Mouse (Mus musculus) heart, postnatal 0 days (tissue): ENCODE data around the gene Ell. TPM values are rescaled to one million over a fixed set of nuclear protein-coding genes. Genes with fewer than 3 reads are reported as not detected.

Source experiments
- ATAC-seq: fragments of 200-750 bp; cut with Nextera tagmentation; 2 replicates; pipeline ENCODE4 v1.8.0; 2017; ENCODE audit warnings: low read depth, moderate number of reproducible peaks, moderate library complexity; ENCODE audit not compliant: insufficient read depth
- DNase-seq: peaks from one replicate; pipeline ENCODE4 v3.0.0-alpha.2; 2016; ENCODE audit warnings: low spot score
- H3K27ac ChIP-seq: fragments of 300-500 bp; sonication (generic); 2 replicates; pipeline ENCODE4 v1.5.1; 2014; ENCODE audit warnings: low read depth, mild to moderate bottlenecking
- H3K27me3 ChIP-seq: fragments of 300-500 bp; sonication (generic); 2 replicates; pipeline ENCODE4 v1.6.1; 2014; ENCODE audit warnings: low read length, mixed read lengths; ENCODE audit not compliant: control insufficient read depth, insufficient read depth
- H3K36me3 ChIP-seq: fragments of 300-500 bp; sonication (generic); replicated peaks from 2 replicates; pipeline ENCODE4 v1.6.1; 2014; ENCODE audit warnings: low read length, mixed read lengths; ENCODE audit not compliant: control insufficient read depth, insufficient read depth
- H3K4me1 ChIP-seq: fragments of 300-500 bp; sonication (generic); 2 replicates; pipeline ENCODE4 v1.6.1; 2014; ENCODE audit warnings: antibody characterized with exemption; ENCODE audit not compliant: control insufficient read depth, insufficient read depth
- H3K4me2 ChIP-seq: fragments of 300-500 bp; sonication (generic); 2 replicates; pipeline ENCODE4 v1.6.1; 2014; ENCODE audit warnings: low read depth, mild to moderate bottlenecking, low read length, moderate library complexity
- H3K4me3 ChIP-seq: fragments of 300-500 bp; sonication (generic); 2 replicates; pipeline ENCODE4 v1.5.1; 2014; ENCODE audit warnings: low read depth, low read length
- H3K9ac ChIP-seq: fragments of 300-500 bp; sonication (generic); replicated peaks from 2 replicates; pipeline ENCODE4 v1.6.1; 2014; ENCODE audit warnings: low read depth, low read length, mixed read lengths
- H3K9me3 ChIP-seq: fragments of 300-500 bp; sonication (generic); replicated peaks from 2 replicates; pipeline ENCODE4 v1.6.1; 2016; ENCODE audit warnings: low read length; ENCODE audit not compliant: control insufficient read depth
- CTCF ChIP-seq: IDR thresholded peaks from 2 replicates; pipeline ENCODE4 v1.5.1; 2016; ENCODE audit warnings: antibody characterized with exemption, control low read depth, low read depth
- EP300 ChIP-seq: IDR thresholded peaks from 2 replicates; pipeline ENCODE4 v1.6.1; 2016; ENCODE audit warnings: antibody characterized with exemption, low read depth
- WGBS: fragments of 180-500 bp; shearing (Covaris S2); extraction: QIAGEN DNeasy Blood & Tissue Kit; methylation state at CpG from one replicate; pipeline ENCODE4 v1.1.7; 2014; 5-methylcytosine and 5-hydroxymethylcytosine counted together
- polyA plus RNA-seq: library from polyadenylated mRNA; unstranded; fragments of >200 nt; fragmentation: Nextera tagmentation; extraction: Ambion mirVana; gene quantifications from 2 replicates; pipeline ENCODE4 v1.2.1, GENCODE M21; 2015
- total RNA-seq: library from RNA; depleted of rRNA; stranded (reverse); fragments of >200 nt; gene quantifications from 2 replicates; pipeline ENCODE4 v1.2.3, GENCODE M21; 2014; ENCODE audit warnings: low replicate concordance

The Ell gene
- total and polyA plus RNA-seq, 2 experiments from 2014 or later: 7.3 to 9.1 TPM

GRCm38 (mm10) chr8:70504851-70505250, 34.4 kb upstream of the Ell start:
- DNase-seq (peak; percentile 43), ATAC-seq (no peak)
- 79% methylated on average over 3 of the region's 3 CpGs for WGBS
- H3K4me1 ChIP-seq: peaks cover 30% of the 10 kb centered on the region
- no peaks in the 10 kb centered on the region for H3K9me3 ChIP-seq
- H3K4me2 ChIP-seq: no peak overlapping the region
- peaks cover 32% of the 10 kb centered on the region for H3K27me3 ChIP-seq
- TF ChIP-seq CTCF (peak; percentile 85), EP300 (no peak)
- peaks cover 17% of the 10 kb centered on the region for H3K36me3 ChIP-seq
- H3K9ac ChIP-seq: no peak overlapping the region
- H3K27ac ChIP-seq: no peak overlapping the region
- no peak overlapping the region for H3K4me3 ChIP-seq

DNA sequence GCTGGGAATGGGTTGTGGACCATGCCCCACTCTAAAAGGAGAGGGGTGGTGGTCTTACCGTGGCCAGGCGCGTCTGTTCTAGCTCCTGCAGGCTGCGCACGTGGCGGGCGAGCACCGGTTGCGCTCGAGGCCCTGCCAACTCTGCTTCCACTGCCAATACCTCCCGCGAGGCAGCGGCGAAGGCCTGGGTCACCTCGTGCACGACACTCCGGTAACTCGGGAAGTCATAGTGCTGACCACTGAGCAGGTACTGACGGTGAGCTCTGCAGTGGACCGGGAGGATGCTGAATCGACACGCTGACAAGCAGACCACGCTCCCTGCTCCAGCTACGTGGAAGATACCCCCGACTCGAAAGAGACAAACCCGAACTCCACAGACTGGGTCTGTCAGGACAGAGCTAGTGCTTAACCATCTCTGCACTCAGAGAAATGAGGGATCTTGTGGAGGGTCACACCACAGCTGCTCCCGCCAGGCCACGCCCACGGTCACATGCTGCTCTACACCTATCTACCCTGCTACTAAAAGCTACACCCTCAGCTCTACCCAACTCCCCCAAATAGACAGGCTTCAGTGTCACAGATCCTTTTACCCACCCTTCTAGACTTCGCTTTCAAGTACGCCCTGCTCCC, 33.4 kb upstream of the Ell start:
- Histone ChIP-seq H3K27me3 (peaks cover 22% of the 10 kb centered on the region), H3K4me2 (peak overlapping the region; percentile 76), H3K9me3 (no peaks in the 10 kb centered on the region), H3K4me3 (peak overlapping the region; percentile 87), H3K9ac (peak overlapping the region; percentile 81), H3K4me1 (peaks cover 30% of the 10 kb centered on the region), H3K36me3 (peaks cover 17% of the 10 kb centered on the region), H3K27ac (peak overlapping the region; percentile 89; the same call in 1 of the 2 replicates)
- WGBS: 37% methylated on average over 32 of the region's 32 CpGs
- TF ChIP-seq EP300 (no peak), CTCF (no peak)
- peak; percentile 1; the same call in 1 of the 2 replicates for ATAC-seq
- DNase-seq: no peak

GRCm38 (mm10) chr8:70506328-70507026, 32.8 kb upstream of the Ell start, which contains the start of gene Rex1bd:
Rex1bd (minus strand) TSS chr8:70506752.
- H3K4me1 ChIP-seq: peaks cover 34% of the 10 kb centered on the region
- ATAC-seq: peak; percentile 84
- peak; percentile 43; the same call in 1 of the 2 replicates for TF ChIP-seq EP300
- TF ChIP-seq CTCF: peak; percentile 83

DNA sequence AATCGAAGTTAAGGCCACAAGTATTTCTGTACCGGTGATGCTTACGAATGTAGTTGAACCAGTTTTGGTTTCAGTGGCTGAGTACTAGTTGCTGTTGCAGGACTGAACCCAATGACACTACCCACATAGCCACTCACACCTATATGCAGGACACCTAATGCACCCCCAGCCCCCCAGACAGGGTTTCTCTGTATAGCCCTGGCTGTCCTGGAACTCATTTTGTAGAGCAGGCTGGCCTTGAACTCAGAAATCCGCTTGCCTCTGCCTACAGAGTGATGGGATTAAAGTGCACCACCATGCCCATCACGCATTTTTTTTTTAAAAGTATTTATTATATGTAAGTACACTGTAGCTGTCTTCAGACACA, 32.2 kb upstream of the Ell start:
- Histone ChIP-seq H3K27me3 (peaks cover 10% of the 10 kb centered on the region), H3K4me3 (no peak overlapping the region), H3K36me3 (peaks cover 17% of the 10 kb centered on the region), H3K4me2 (no peak overlapping the region), H3K9me3 (no peaks in the 10 kb centered on the region), H3K27ac (no peak overlapping the region), H3K4me1 (peaks cover 29% of the 10 kb centered on the region), H3K9ac (no peak overlapping the region)
- DNase-seq (no peak), ATAC-seq (no peak)
- WGBS: 60% methylated on average over 5 of the region's 5 CpGs
- TF ChIP-seq EP300: no peak

More at GRCm38 (mm10) chr8:70506328-70507026, 32.8 kb upstream of the Ell start, which contains the start of gene Rex1bd:
- peak within 1 kb of the TSS; percentile 76 for H3K4me2 ChIP-seq
- H3K27me3 ChIP-seq: peaks cover 16% of the 10 kb centered on the region
- H3K4me3 ChIP-seq: peak within 1 kb of the TSS; percentile 87
- H3K9me3 ChIP-seq: no peaks in the 10 kb centered on the region
- H3K9ac ChIP-seq: peak within 1 kb of the TSS; percentile 81
- peak; percentile 88 for DNase-seq
- peak within 1 kb of the TSS; percentile 89 for H3K27ac ChIP-seq
- peaks cover 17% of the 10 kb centered on the region for H3K36me3 ChIP-seq
- WGBS: 3% methylated on average over 38 of the region's 40 CpGs

GRCm38 (mm10) chr8:70509281-70509952, 29.8 kb upstream of the Ell start:
- 7% methylated on average over 25 of the region's 25 CpGs for WGBS

More at GRCm38 (mm10) chr8:70509281-70509952, 29.8 kb upstream of the Ell start:
- ATAC-seq: no peak
- H3K4me3 ChIP-seq: peak overlapping the region; percentile 76
- H3K4me2 ChIP-seq: peak overlapping the region; percentile 99
- no peak for DNase-seq
- H3K36me3 ChIP-seq: peaks cover 26% of the 10 kb centered on the region
- no peaks in the 10 kb centered on the region for H3K9me3 ChIP-seq
- TF ChIP-seq CTCF (no peak), EP300 (no peak)
- H3K9ac ChIP-seq: peak overlapping the region; percentile 87
- peaks cover 22% of the 10 kb centered on the region for H3K4me1 ChIP-seq
- H3K27ac ChIP-seq: peak overlapping the region; percentile 96
- no peaks in the 10 kb centered on the region for H3K27me3 ChIP-seq
